Mouse (Mus musculus) neural tube, embryonic 11.5 days (tissue): Measurements from ENCODE around the gene Fam57b. TPM values are rescaled to one million over a fixed set of nuclear protein-coding genes. Genes with fewer than 3 reads are reported as not detected.
"Not testable (repeated sequence)": the region's sequence is repeated elsewhere in the genome, so short reads cannot be mapped to it uniquely, and the experiment has no call there.

ENCODE experiments used
- ATAC-seq: fragments of 200-750 bp; cut with Nextera tagmentation; 2 replicates; pipeline ENCODE4 v1.8.0; 2017; ENCODE audit warnings: moderate number of reproducible peaks, mild to moderate bottlenecking, moderate TSS enrichment, moderate library complexity; ENCODE audit not compliant: insufficient read depth, low FRiP score, low TSS enrichment
- DNase-seq: peaks from one replicate; pipeline ENCODE4 v3.0.0-alpha.2; 2015; ENCODE audit warnings: low spot score
- H3K27ac ChIP-seq: fragments of 300-500 bp; sonication (generic); 2 replicates; pipeline ENCODE4 v1.5.1; 2014; ENCODE audit warnings: low read depth, mild to moderate bottlenecking, low read length
- H3K27me3 ChIP-seq: fragments of 300-500 bp; sonication (generic); 2 replicates; pipeline ENCODE4 v1.6.1; 2014; ENCODE audit warnings: mild to moderate bottlenecking, low read length, mixed read lengths; ENCODE audit not compliant: control insufficient read depth, insufficient read depth
- H3K36me3 ChIP-seq: fragments of 300-500 bp; sonication (generic); 2 replicates; pipeline ENCODE4 v1.6.1; 2014; ENCODE audit warnings: mild to moderate bottlenecking, low read length, moderate library complexity, mixed read lengths; ENCODE audit not compliant: control insufficient read depth, insufficient read depth
- H3K4me1 ChIP-seq: fragments of 300-500 bp; sonication (generic); 2 replicates; pipeline ENCODE4 v1.6.1; 2014; ENCODE audit warnings: low read length, mixed read lengths; ENCODE audit not compliant: control insufficient read depth, insufficient read depth
- H3K4me2 ChIP-seq: fragments of 300-500 bp; sonication (generic); 2 replicates; pipeline ENCODE4 v1.6.1; 2014; ENCODE audit warnings: low read depth, mild to moderate bottlenecking, moderate library complexity
- H3K4me3 ChIP-seq: fragments of 300-500 bp; sonication (generic); 2 replicates; pipeline ENCODE4 v1.5.1; 2014; ENCODE audit warnings: low read depth, low read length
- H3K9ac ChIP-seq: fragments of 300-500 bp; sonication (generic); 2 replicates; pipeline ENCODE4 v1.6.1; 2014; ENCODE audit warnings: mild to moderate bottlenecking, low read length
- H3K9me3 ChIP-seq: fragments of 300-500 bp; sonication (generic); 2 replicates; pipeline ENCODE4 v1.6.1; 2016; ENCODE audit warnings: low read length; ENCODE audit not compliant: control insufficient read depth
- WGBS: fragments of 180-500 bp; shearing (Covaris S2); extraction: QIAGEN DNeasy Blood & Tissue Kit; methylation state at CpG from one replicate; pipeline ENCODE4 v1.1.7; 2014; 5-methylcytosine and 5-hydroxymethylcytosine counted together
- polyA plus RNA-seq: library from polyadenylated mRNA; unstranded; fragments of >200 nt; fragmentation: Nextera tagmentation; extraction: Ambion mirVana; gene quantifications from 2 replicates; pipeline ENCODE4 v1.2.1, GENCODE M21; 2014

Fam57b gene
- polyA plus RNA-seq, 1 experiment from 2014 or later = 14.4 TPM

- Histone ChIP-seq H3K9me3 (no peaks in the 10 kb centered on the region), H3K4me2 (no peak overlapping the region), H3K27ac (peak overlapping the region; percentile 77; the same call in 1 of the 2 replicates), H3K4me1 (peaks cover 16% of the 10 kb centered on the region), H3K27me3 (no peaks in the 10 kb centered on the region), H3K36me3 (no peaks in the 10 kb centered on the region), H3K9ac (no peak overlapping the region), H3K4me3 (no peak overlapping the region)
- WGBS = 88% methylated on average over 10 of the region's 10 CpGs
- no peak for ATAC-seq
- DNase-seq = no peak
Observed at GRCm38 (mm10) chr7:126775185-126775977, 22.1 kb upstream of the Fam57b start.

DNA sequence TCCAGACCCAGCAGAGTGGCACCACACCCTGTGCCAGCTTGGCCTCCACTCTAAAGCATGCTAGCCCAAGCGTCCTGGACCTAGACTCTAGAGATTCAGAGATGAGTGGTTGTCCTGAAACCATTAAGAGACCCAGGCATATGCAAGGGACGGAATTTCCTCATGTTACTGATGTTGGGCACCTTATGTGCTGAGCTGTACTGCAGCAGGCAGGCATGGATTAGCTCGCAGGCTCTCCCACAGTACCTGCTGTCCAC lies 21.6 kb upstream of the Fam57b start:
- H3K4me1 ChIP-seq = peaks cover 16% of the 10 kb centered on the region
- H3K9ac ChIP-seq = peak overlapping the region; percentile 82; the same call in 1 of the 2 replicates
- H3K4me3 ChIP-seq = no peak overlapping the region
- 71% methylated on average over 3 of the region's 3 CpGs for WGBS
- ATAC-seq (no peak), DNase-seq (no peak)
- H3K9me3 ChIP-seq = no peaks in the 10 kb centered on the region
- H3K36me3 ChIP-seq = no peaks in the 10 kb centered on the region
- H3K4me2 ChIP-seq = peak overlapping the region; percentile 89
- peak overlapping the region; percentile 77 for H3K27ac ChIP-seq
- no peaks in the 10 kb centered on the region for H3K27me3 ChIP-seq

GRCm38 (mm10) chr7:126776598-126777057 lies 20.8 kb upstream of the Fam57b start, which contains the start of gene Ypel3:
Gene Ypel3, plus strand, starts transcription at chr7:126776955.
- peak; percentile 85 for ATAC-seq
- H3K4me1 ChIP-seq = peaks cover 22% of the 10 kb centered on the region

GRCm38 (mm10) chr7:126777476-126777875 lies 20.0 kb upstream of the Fam57b start:
- peak overlapping the region; percentile 82 for H3K9ac ChIP-seq
- H3K27me3 ChIP-seq = no peaks in the 10 kb centered on the region
- peak overlapping the region; percentile 89 for H3K4me2 ChIP-seq
- H3K4me1 ChIP-seq = peaks cover 25% of the 10 kb centered on the region
- no peak for DNase-seq
- 55% methylated on average over 10 of the region's 10 CpGs for WGBS
- H3K27ac ChIP-seq = 0 out of 2 replicates have a peak overlapping the region, but pooled peaks have one; percentile 77
- H3K36me3 ChIP-seq = no peaks in the 10 kb centered on the region
- H3K4me3 ChIP-seq = peak overlapping the region; percentile 65
- no peak for ATAC-seq
- H3K9me3 ChIP-seq = no peaks in the 10 kb centered on the region

More at GRCm38 (mm10) chr7:126776598-126777057, 20.8 kb upstream of the Fam57b start, which contains the start of gene Ypel3:
- peak within 1 kb of the TSS; percentile 82 for H3K9ac ChIP-seq
- H3K27me3 ChIP-seq = no peaks in the 10 kb centered on the region
- H3K36me3 ChIP-seq = no peaks in the 10 kb centered on the region
- H3K4me3 ChIP-seq = peak within 1 kb of the TSS; percentile 65
- WGBS = 0% methylated on average over 24 of the region's 37 CpGs
- peak within 1 kb of the TSS; percentile 77 for H3K27ac ChIP-seq
- H3K4me2 ChIP-seq = peak within 1 kb of the TSS; percentile 89
- no peaks in the 10 kb centered on the region for H3K9me3 ChIP-seq
- DNase-seq = peak; percentile 93

GRCm38 (mm10) chr7:126778147-126778546 lies 19.3 kb upstream of the Fam57b start:
- Histone ChIP-seq H3K4me3 (no peak overlapping the region), H3K4me1 (peaks cover 25% of the 10 kb centered on the region), H3K9ac (no peak overlapping the region), H3K36me3 (no peaks in the 10 kb centered on the region), H3K9me3 (no peaks in the 10 kb centered on the region), H3K4me2 (no peak overlapping the region), H3K27ac (no peak overlapping the region), H3K27me3 (no peaks in the 10 kb centered on the region)
- WGBS = 87% methylated on average over 3 of the region's 3 CpGs
- ATAC-seq (no peak), DNase-seq (no peak)

GRCm38 (mm10) chr7:126779101-126779500 lies 18.4 kb upstream of the Fam57b start:
- not testable (repeated sequence) for H3K4me2 ChIP-seq, H3K9ac ChIP-seq, H3K27me3 ChIP-seq, H3K4me3 ChIP-seq, H3K36me3 ChIP-seq, H3K9me3 ChIP-seq, H3K27ac ChIP-seq, DNase-seq, ATAC-seq
- 96% methylated on average over 7 of the region's 7 CpGs for WGBS
- H3K4me1 ChIP-seq = peaks cover 25% of the 10 kb centered on the region

DNA sequence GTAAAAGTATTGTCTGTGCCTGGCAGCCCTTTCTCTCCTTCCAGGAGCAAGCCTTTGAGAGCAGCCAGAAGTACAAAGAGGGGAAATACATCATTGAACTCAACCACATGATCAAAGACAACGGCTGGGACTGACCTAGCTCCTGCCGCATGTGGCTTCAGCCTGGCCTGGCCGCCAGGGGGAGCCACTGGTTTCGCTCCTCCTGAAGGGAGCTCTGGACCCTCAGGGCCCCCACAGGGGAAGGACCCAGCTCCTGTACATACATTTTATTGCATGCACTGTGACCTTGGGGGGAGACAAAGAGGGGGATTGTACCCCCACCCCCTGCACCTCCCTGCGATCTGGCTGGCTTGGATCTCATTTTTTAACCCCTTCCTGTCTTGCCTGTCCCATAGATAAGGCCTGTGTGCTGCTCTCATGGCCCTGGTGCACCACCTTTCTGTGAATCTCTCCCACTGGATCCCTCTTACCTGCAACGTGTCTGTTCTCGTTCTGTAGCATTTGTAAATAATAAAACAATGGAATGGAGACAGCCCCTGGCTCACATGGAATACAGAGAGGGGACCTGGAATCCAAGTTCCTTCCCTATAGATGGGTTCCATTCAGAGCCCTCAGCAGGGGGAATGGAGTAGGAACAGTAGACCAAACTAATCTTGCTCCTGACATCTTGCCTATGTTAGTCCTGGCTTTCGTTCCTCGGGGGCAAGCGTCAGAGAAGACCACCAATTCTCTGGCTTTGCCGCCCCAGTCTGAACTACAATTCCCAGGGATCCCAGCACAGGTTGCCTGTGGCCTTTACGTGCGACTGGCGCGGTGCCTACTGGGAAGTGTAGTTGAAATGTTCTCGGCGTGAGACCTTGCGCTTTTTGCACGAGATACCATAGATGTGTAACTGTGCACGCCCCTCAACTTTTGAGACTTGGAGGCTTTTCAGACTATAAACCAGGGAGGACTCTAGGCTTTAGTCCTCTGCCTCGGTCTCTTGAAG lies 17.2 kb upstream of the Fam57b start:
- DNase-seq (peak; percentile 93), ATAC-seq (peak; percentile 65)
- Histone ChIP-seq H3K4me1 (peaks cover 25% of the 10 kb centered on the region), H3K27me3 (no peaks in the 10 kb centered on the region), H3K4me2 (peak overlapping the region; percentile 59), H3K27ac (peak overlapping the region; percentile 68), H3K9me3 (no peaks in the 10 kb centered on the region), H3K9ac (peak overlapping the region; percentile 39), H3K4me3 (peak overlapping the region; percentile 28), H3K36me3 (peaks cover 6% of the 10 kb centered on the region)
- WGBS = under 1% methylated on average over 21 of the region's 21 CpGs

DNA sequence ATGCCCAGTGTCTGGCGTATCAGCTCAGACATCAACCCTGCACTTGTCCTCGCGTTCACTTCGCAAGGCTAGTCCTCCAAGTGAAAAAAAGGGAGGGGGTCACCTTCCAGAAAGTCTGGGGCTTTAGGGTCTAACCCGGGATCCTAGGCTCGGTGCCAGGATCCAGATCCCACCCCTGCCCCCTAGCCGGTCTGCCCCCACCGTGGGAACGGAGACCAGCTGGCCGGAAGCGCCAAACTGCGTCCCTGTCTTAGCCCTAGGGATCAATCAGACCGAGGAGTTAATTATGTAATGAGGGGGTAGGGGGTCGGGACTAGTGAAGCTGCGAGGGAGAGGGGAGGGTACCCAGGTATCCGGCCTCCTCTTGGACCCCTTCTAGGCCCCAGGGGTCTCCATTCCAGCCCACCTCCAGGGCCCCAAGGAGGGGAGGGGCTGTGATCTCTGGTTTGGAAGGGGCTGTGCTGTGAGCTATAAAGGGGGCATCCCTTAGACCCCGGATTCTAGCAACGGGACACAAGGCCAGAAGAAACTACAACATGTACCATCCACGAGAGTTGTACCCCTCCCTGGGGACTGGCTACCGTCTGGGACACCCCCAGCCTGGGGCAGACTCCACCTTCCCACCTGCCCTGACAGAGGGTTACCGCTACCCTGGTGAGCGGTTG lies 16.4 kb upstream of the Fam57b start, which contains the start of gene Tbx6:
TSS of gene Tbx6 (plus strand) at position 513 of the 665 bp plus-strand sequence.
- Histone ChIP-seq H3K4me2 (peak within 1 kb of the TSS; percentile 59), H3K9me3 (no peaks in the 10 kb centered on the region), H3K4me1 (peaks cover 21% of the 10 kb centered on the region), H3K27ac (peak within 1 kb of the TSS; percentile 68; the same call in 1 of the 2 replicates), H3K4me3 (peak within 1 kb of the TSS; percentile 28), H3K36me3 (peaks cover 12% of the 10 kb centered on the region), H3K9ac (peak within 1 kb of the TSS; percentile 39), H3K27me3 (no peaks in the 10 kb centered on the region)
- peak; percentile 15 for ATAC-seq
- 5% methylated on average over 22 of the region's 22 CpGs for WGBS
- no peak for DNase-seq
